Mouse (Mus musculus) forebrain, embryonic 14.5 days (tissue): Measurements from ENCODE around the gene Olfr317. TPM values are rescaled to one million over a fixed set of nuclear protein-coding genes. Genes with fewer than 3 reads are reported as not detected.
"Not testable (repeated sequence)": the region's sequence is repeated elsewhere in the genome, so short reads cannot be mapped to it uniquely, and the experiment has no call there.

Source experiments
- ATAC-seq: fragments of 200-750 bp; cut with Nextera tagmentation; 2 replicates; pipeline ENCODE4 v1.8.0; 2017; ENCODE audit warnings: mild to moderate bottlenecking, moderate library complexity
- DNase-seq: peaks from one replicate; pipeline ENCODE4 v3.0.0-alpha.2; 2015; ENCODE audit warnings: low spot score
- H3K27ac ChIP-seq: fragments of 300-500 bp; sonication (generic); 2 replicates; pipeline ENCODE4 v1.5.1; 2014; ENCODE audit warnings: low read depth, mild to moderate bottlenecking, control low read depth, low read length, moderate library complexity
- H3K27me3 ChIP-seq: fragments of 300-500 bp; sonication (generic); replicated peaks from 2 replicates; pipeline ENCODE4 v1.6.1; 2014; ENCODE audit warnings: low read length, control low read depth, mixed read lengths; ENCODE audit not compliant: control insufficient read depth, insufficient read depth
- H3K36me3 ChIP-seq: fragments of 300-500 bp; sonication (generic); 2 replicates; pipeline ENCODE4 v1.6.1; 2014; ENCODE audit warnings: low read length, control low read depth; ENCODE audit not compliant: control insufficient read depth, insufficient read depth
- H3K4me1 ChIP-seq: fragments of 300-500 bp; sonication (generic); 2 replicates; pipeline ENCODE4 v1.6.1; 2014; ENCODE audit warnings: antibody characterized with exemption, low read length, control low read depth; ENCODE audit not compliant: control insufficient read depth, insufficient read depth
- H3K4me2 ChIP-seq: fragments of 300-500 bp; sonication (generic); 2 replicates; pipeline ENCODE4 v1.6.1; 2014; ENCODE audit warnings: mild to moderate bottlenecking, control low read depth, low read length
- H3K4me3 ChIP-seq: fragments of 300-500 bp; sonication (generic); 2 replicates; pipeline ENCODE4 v1.5.1; 2014; ENCODE audit warnings: low read depth, low read length, control low read depth
- H3K9ac ChIP-seq: fragments of 300-500 bp; sonication (generic); 2 replicates; pipeline ENCODE4 v1.6.1; 2014; ENCODE audit warnings: mild to moderate bottlenecking, low read length, control low read depth, moderate library complexity
- H3K9me3 ChIP-seq: fragments of 300-500 bp; sonication (generic); replicated peaks from 2 replicates; pipeline ENCODE4 v1.6.1; 2016; ENCODE audit warnings: low read length, control low read depth, mixed read lengths; ENCODE audit not compliant: control insufficient read depth
- WGBS: fragments of 180-500 bp; shearing (Covaris S2); extraction: QIAGEN DNeasy Blood & Tissue Kit; methylation state at CpG from one replicate; pipeline ENCODE4 v1.1.7; 2014; 5-methylcytosine and 5-hydroxymethylcytosine counted together
- polyA plus RNA-seq: library from polyadenylated mRNA; unstranded; fragments of >200 nt; fragmentation: Nextera tagmentation; extraction: Ambion mirVana; gene quantifications from 2 replicates; pipeline ENCODE4 v1.2.1, GENCODE M21; 2014

Olfr317 gene
- polyA plus RNA-seq, 1 experiment from 2014 or later: 0.10 TPM

DNA sequence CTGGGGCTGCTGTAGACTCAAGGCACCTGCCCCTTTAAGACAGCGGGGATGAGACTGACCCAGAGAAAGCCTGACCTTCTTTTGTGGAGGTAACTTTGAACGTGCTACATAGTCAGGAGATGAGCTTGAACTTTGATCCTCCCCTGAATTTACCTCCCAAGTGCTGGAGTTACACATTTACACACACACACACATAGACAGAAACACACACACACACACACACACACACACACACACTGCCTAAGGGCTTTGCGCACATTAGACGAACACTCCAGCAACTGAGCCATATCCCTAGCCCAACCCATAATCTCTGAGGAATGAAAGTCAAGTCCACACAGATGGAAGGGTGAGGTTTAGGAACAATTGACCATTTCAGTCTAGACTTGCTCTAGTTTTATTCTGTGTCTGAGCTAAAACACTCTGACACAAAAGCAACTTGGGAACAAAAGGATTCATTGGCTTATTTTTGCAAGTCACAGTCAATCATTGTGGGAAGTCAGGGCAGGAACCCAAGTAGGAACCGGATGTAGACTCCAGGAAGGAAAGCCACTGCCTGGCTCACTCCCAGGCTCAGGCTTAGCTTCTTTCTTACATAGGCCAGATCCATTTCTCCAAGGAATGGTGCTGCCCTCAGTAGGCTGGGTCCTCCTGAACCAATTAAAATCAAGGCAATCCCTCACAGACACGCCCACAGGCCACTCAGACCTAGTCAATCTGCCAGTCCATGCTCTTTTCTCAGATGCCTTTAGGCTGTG lies 10.9 kb downstream of the Olfr317 start:
- 84% methylated on average over 6 of the region's 6 CpGs for whole genome bisulfite sequencing
- not testable (repeated sequence) for ATAC-seq, H3K9me3 ChIP-seq, H3K27me3 ChIP-seq, H3K27ac ChIP-seq, DNase-seq, H3K36me3 ChIP-seq, H3K9ac ChIP-seq, H3K4me1 ChIP-seq, H3K4me2 ChIP-seq, H3K4me3 ChIP-seq

DNA sequence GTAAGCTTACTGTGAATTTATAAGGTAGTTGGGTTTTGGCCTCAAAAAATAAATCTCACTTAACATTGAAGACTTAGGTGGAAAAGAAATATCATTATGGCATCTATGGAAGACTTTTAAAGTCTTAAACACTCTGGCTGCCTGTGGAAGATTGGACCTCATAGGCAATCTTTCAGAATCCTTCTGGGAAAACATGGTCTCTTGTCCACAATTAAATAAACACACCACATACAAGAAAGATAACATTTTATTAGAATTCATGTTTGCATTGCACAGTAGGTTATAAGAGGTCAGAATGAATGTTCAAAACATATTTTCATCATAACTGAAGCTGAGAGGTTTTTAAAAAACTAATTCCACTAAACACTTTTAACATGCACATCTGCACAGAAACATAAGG lies 15.1 kb downstream of the Olfr317 start, which contains the start of gene Olfr318:
TSS of gene Olfr318 (minus strand) at position 101 of the 400 bp plus-strand sequence.
- DNase-seq: no peak
- Histone ChIP-seq H3K4me1 (no peaks in the 10 kb centered on the region), H3K9me3 (no peaks in the 10 kb centered on the region), H3K4me2 (no peak within 1 kb of the TSS), H3K36me3 (no peaks in the 10 kb centered on the region), H3K9ac (no peak within 1 kb of the TSS), H3K4me3 (no peak within 1 kb of the TSS), H3K27ac (no peak within 1 kb of the TSS), H3K27me3 (no peaks in the 10 kb centered on the region)
- ATAC-seq: no peak

DNA sequence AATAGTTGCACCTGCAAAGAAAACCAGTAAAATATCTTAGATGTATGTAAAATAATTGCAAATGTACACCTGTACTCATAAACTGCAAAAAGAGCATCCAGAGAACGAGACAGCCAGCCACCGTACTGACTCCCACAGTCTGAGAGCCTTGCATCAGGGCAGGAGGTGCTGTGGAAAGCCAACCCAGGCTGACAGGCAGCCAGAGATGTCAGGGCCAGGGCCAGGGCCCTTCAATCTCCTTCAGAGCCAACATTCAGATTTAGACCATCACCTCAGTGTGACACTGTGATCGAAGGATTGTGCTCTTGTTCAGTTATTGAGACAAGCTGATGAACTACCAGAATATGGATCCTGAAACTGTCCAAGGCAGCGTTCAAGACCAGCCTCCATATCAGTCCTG lies 19.3 kb downstream of the Olfr317 start:
- no peak for ATAC-seq
- Histone ChIP-seq H3K4me1 (no peaks in the 10 kb centered on the region), H3K27me3 (no peaks in the 10 kb centered on the region), H3K27ac (no peak overlapping the region), H3K9me3 (no peaks in the 10 kb centered on the region), H3K4me2 (no peak overlapping the region), H3K9ac (no peak overlapping the region), H3K4me3 (no peak overlapping the region), H3K36me3 (no peaks in the 10 kb centered on the region)
- no peak for DNase-seq
- 91% methylated on average over 4 of the region's 4 CpGs for WGBS

DNA sequence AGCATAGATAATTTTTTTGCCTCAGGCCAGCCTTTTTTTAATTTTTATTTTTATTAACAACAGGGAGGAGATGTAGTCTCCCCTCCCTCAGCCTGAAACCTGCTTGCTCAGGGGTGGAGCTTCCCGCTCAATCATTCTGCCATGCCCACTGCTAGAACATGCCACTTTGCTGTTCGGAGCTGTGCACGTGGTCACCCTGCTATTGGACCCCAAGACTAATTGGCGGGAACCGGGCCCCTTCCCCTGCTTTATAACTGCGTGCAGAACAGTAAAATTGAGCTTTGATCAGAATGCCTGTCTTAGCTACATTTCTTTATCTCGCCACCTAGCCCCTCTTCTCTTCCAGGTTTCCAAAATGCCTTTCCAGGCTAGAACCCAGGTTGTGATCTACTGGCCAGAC lies 21.3 kb downstream of the Olfr317 start:
- not testable (repeated sequence) for H3K27ac ChIP-seq, ATAC-seq

DNA sequence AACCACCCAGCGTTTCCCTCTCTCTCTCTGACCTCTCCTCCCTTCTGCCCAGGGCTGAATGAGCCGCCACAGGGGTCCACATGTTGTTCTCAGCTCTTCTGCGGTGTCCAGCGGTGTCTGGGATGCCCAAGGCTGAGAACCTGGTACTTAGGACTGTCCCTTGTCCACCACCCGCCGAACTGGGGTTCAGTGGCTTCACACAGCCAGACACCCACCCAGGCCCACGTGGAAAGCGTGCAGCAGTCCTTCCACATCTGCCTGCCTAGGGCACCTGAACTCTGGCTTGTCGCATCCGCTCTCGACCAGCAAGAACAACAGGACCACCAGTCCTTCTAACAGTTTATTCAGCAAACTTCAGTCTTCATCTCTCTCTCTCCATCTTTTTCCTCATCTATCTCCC lies 29.9 kb downstream of the Olfr317 start:
- no peak for DNase-seq
- H3K27ac ChIP-seq: no peak overlapping the region
- no peak overlapping the region for H3K9ac ChIP-seq
- H3K4me3 ChIP-seq: no peak overlapping the region
- no peaks in the 10 kb centered on the region for H3K36me3 ChIP-seq
- H3K27me3 ChIP-seq: no peaks in the 10 kb centered on the region
- WGBS: 85% methylated on average over 11 of the region's 11 CpGs
- no peak for ATAC-seq
- H3K4me2 ChIP-seq: no peak overlapping the region
- no peaks in the 10 kb centered on the region for H3K9me3 ChIP-seq
- H3K4me1 ChIP-seq: no peaks in the 10 kb centered on the region

More for the DNA sequence above, 21.3 kb downstream of the Olfr317 start:
- not testable (repeated sequence) for H3K27me3 ChIP-seq, H3K36me3 ChIP-seq, H3K9ac ChIP-seq, H3K4me2 ChIP-seq, H3K9me3 ChIP-seq, H3K4me1 ChIP-seq, H3K4me3 ChIP-seq, DNase-seq
- WGBS: 93% methylated on average over 6 of the region's 7 CpGs

DNA sequence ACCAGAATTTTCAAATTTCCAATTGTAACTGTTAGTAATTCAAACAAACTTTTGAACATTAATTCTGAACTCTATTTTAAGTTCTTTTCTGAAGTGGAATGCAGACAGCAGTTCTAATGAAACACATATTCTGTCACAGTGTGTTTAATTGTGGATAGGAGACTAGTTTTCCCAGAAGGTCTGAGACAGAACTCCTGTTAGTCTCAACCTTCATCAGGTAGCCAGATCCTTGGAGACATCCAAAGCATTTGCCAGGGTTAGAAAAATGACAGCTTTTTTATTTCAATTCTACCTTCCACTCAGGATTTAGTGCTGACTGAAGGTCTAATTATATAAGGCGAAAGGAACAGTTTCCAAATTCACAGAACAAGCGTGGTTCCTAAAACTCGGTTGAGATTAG lies 40.1 kb downstream of the Olfr317 start, which contains the start of gene Olfr319:
TSS of gene Olfr319 (plus strand) at position 301 of the 400 bp plus-strand sequence.
- H3K4me1 ChIP-seq: no peaks in the 10 kb centered on the region
- WGBS: 85% methylated on average over 3 of the region's 3 CpGs

More for the DNA sequence above, 40.1 kb downstream of the Olfr317 start, which contains the start of gene Olfr319:
- no peak within 1 kb of the TSS for H3K27ac ChIP-seq
- H3K27me3 ChIP-seq: no peaks in the 10 kb centered on the region
- DNase-seq (no peak), ATAC-seq (no peak)
- H3K9ac ChIP-seq: no peak within 1 kb of the TSS
- H3K4me3 ChIP-seq: no peak within 1 kb of the TSS
- no peaks in the 10 kb centered on the region for H3K36me3 ChIP-seq
- H3K9me3 ChIP-seq: no peaks in the 10 kb centered on the region
- no peak within 1 kb of the TSS for H3K4me2 ChIP-seq

Other genes starting within 250 kb of the Olfr317 start
- gene Olfr332, start 246.7 kb downstream of the Olfr317 start, polyA plus RNA-seq: not detected in 2 replicates
- gene Olfr331, start 236.6 kb downstream of the Olfr317 start, polyA plus RNA-seq: not detected in 2 replicates
- not detected in 2 replicates for gene Olfr330, start 204.4 kb downstream of the Olfr317 start, polyA plus RNA-seq
- not detected in 2 replicates for gene Olfr329-ps, start 192.8 kb downstream of the Olfr317 start, polyA plus RNA-seq
- gene Olfr328, start 183.6 kb downstream of the Olfr317 start, polyA plus RNA-seq: not detected in 2 replicates
- gene Olfr224, start 168.7 kb downstream of the Olfr317 start, polyA plus RNA-seq: not detected in 2 replicates
- gene Olfr325, start 161.5 kb downstream of the Olfr317 start, polyA plus RNA-seq: not detected in 2 replicates
- gene Olfr324, start 144.1 kb downstream of the Olfr317 start, polyA plus RNA-seq: not detected in 2 replicates
- not detected in 2 replicates for gene 2210407C18Rik, start 123.1 kb downstream of the Olfr317 start, polyA plus RNA-seq
- not detected in 2 replicates for gene Olfr323, start 108.7 kb downstream of the Olfr317 start, polyA plus RNA-seq
- gene Trim58, start 98.7 kb downstream of the Olfr317 start, polyA plus RNA-seq: not detected in 2 replicates
- not detected in 2 replicates for gene Olfr322, start 80.4 kb downstream of the Olfr317 start, polyA plus RNA-seq
- not detected in 2 replicates for gene Olfr320, start 58.1 kb downstream of the Olfr317 start, polyA plus RNA-seq
- 0.10 TPM in 1 of 2 replicates, not detected in the other for gene Olfr319, start 40.0 kb downstream of the Olfr317 start, polyA plus RNA-seq
- gene Olfr318, start 15.2 kb downstream of the Olfr317 start, polyA plus RNA-seq: not detected in 2 replicates
- gene Olfr316, start 13.5 kb upstream of the Olfr317 start, polyA plus RNA-seq: not detected in 2 replicates
- gene Olfr315, start 34.0 kb upstream of the Olfr317 start, polyA plus RNA-seq: not detected in 2 replicates
- gene Olfr314, start 43.7 kb upstream of the Olfr317 start, polyA plus RNA-seq: not detected in 2 replicates
- gene Fam183b, start 62.7 kb upstream of the Olfr317 start, polyA plus RNA-seq: 8.2 and 8.4 TPM in 2 replicates
- gene Olfr313, start 75.8 kb upstream of the Olfr317 start, polyA plus RNA-seq: not detected in 2 replicates
- gene Olfr312, start 90.0 kb upstream of the Olfr317 start, polyA plus RNA-seq: not detected in 2 replicates
- not detected in 2 replicates for gene Olfr311, start 100.0 kb upstream of the Olfr317 start, polyA plus RNA-seq
- 19.5 and 25.0 TPM in 2 replicates for gene Gm12258, start 107.9 kb upstream of the Olfr317 start, polyA plus RNA-seq
- 11.9 and 13.4 TPM in 2 replicates for gene 2810021J22Rik, start 128.0 kb upstream of the Olfr317 start, polyA plus RNA-seq
- 5.5 and 6.7 TPM in 2 replicates for gene Zfp39, start 165.0 kb upstream of the Olfr317 start, polyA plus RNA-seq
- not detected in 2 replicates for gene Btnl10, start 178.7 kb upstream of the Olfr317 start, polyA plus RNA-seq
- 457 and 463 TPM in 2 replicates for gene Rnf187, start 199.7 kb upstream of the Olfr317 start, polyA plus RNA-seq
- 279 and 359 TPM in 2 replicates for gene Hist3h2ba, start 209.7 kb upstream of the Olfr317 start, polyA plus RNA-seq
- 149 and 151 TPM in 2 replicates for gene Hist3h2a, start 215.5 kb upstream of the Olfr317 start, polyA plus RNA-seq
- 1.3 and 1.9 TPM in 2 replicates for gene Trim17, start 215.5 kb upstream of the Olfr317 start, polyA plus RNA-seq
- gene Trim11, start 238.9 kb upstream of the Olfr317 start, polyA plus RNA-seq: 20.7 and 24.0 TPM in 2 replicates